Mouse (Mus musculus): ENCODE results near the gene Prkag3. TPM values are rescaled to one million over a fixed set of nuclear protein-coding genes. Genes with fewer than 3 reads are reported as not detected.

Gene Prkag3
- 4.5 and 6.4 TPM in 2 replicates for polyA plus RNA-seq (2014; fragmentation: Nextera tagmentation; extraction: Ambion mirVana)

- Histone ChIP-seq H3K9ac (ENCODE audit: low read depth, low read length) (peak within 1 kb of the TSS; percentile 42; the same call in 1 of the 2 replicates), H3K27ac (replicated peaks; ENCODE audit: low read depth, low read length) (no peak within 1 kb of the TSS), H3K4me2 (ENCODE audit: low read depth, low read length) (peak within 1 kb of the TSS; percentile 52), H3K4me1 (ENCODE audit: control insufficient read depth, insufficient read depth, low read length) (peaks cover 10% of the 10 kb centered on the region), H3K36me3 (ENCODE audit: control insufficient read depth, insufficient read depth, low read length) (no peaks in the 10 kb centered on the region), H3K27me3 (replicated peaks; ENCODE audit: control insufficient read depth, insufficient read depth, low read length) (no peaks in the 10 kb centered on the region), H3K9me3 (ENCODE audit: control insufficient read depth, low read length) (no peaks in the 10 kb centered on the region), H3K4me3 (ENCODE audit: low read depth, low read length) (peak within 1 kb of the TSS; percentile 28)
- peak; percentile 88 for ATAC-seq (ENCODE audit: low read depth)
- peak; percentile 78 for DNase-seq (ENCODE audit: low spot score)
- 9% methylated on average over 30 of the region's 30 CpGs for WGBS
Measured at GRCm38 (mm10) chr1:74748643-74749271, at the start of gene Prkag3. Gene Prkag3 (minus strand): TSS chr1:74749221.

GRCm38 (mm10) chr1:74797459-74797858 lies 48.4 kb upstream of the Prkag3 start:
- no peak overlapping the region for H3K4me3 ChIP-seq (ENCODE audit: low read depth, low read length)
- peak; percentile 87 for DNase-seq (ENCODE audit: low spot score)
- no peak overlapping the region for H3K9ac ChIP-seq (ENCODE audit: low read depth, low read length)
- 11% methylated on average over 5 of the region's 5 CpGs for WGBS
- H3K9me3 ChIP-seq (ENCODE audit: control insufficient read depth, low read length) = no peaks in the 10 kb centered on the region
- no peaks in the 10 kb centered on the region for H3K36me3 ChIP-seq (ENCODE audit: control insufficient read depth, insufficient read depth, low read length)
- no peak overlapping the region for H3K27ac ChIP-seq (replicated peaks; ENCODE audit: low read depth, low read length)
- no peak overlapping the region for H3K4me2 ChIP-seq (ENCODE audit: low read depth, low read length)
- ATAC-seq (ENCODE audit: low read depth) = peak; percentile 55; the same call in 1 of the 2 replicates
- peaks cover 87% of the 10 kb centered on the region for H3K27me3 ChIP-seq (replicated peaks; ENCODE audit: control insufficient read depth, insufficient read depth, low read length)
- H3K4me1 ChIP-seq (ENCODE audit: control insufficient read depth, insufficient read depth, low read length) = peaks cover 32% of the 10 kb centered on the region

DNA sequence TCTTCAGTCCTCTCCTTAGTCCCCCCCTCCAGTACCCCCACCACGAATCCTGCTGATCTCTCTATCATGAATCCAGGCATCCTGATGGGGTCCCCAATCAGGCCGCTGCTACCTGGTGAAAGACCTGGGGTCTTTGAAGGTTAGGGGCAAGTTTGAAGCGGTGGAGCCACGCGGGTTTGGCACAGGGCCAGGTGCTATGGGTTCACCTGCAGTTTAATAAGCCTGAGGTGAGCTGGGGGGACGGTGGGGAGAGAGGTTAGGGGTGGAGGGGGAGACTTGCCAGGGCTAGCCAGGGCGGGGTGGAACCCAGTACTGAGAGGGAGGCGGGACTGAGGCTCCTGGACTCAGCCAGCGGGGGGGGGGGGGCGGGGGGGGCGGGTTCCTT lies 46.1 kb upstream of the Prkag3 start:
- no peaks in the 10 kb centered on the region for H3K9me3 ChIP-seq (ENCODE audit: control insufficient read depth, low read length)
- peaks cover 88% of the 10 kb centered on the region for H3K27me3 ChIP-seq (replicated peaks; ENCODE audit: control insufficient read depth, insufficient read depth, low read length)
- peak overlapping the region; percentile 1; the same call in 1 of the 2 replicates for H3K27ac ChIP-seq (replicated peaks; ENCODE audit: low read depth, low read length)
- 6% methylated on average over 7 of the region's 11 CpGs for WGBS
- H3K4me3 ChIP-seq (ENCODE audit: low read depth, low read length) = peak overlapping the region; percentile 31
- DNase-seq (ENCODE audit: low spot score) (no peak), ATAC-seq (ENCODE audit: low read depth) (no peak)
- H3K4me2 ChIP-seq (ENCODE audit: low read depth, low read length) = peak overlapping the region; percentile 54
- H3K9ac ChIP-seq (ENCODE audit: low read depth, low read length) = 0 out of 2 replicates have a peak overlapping the region, but pooled peaks have one; percentile 37
- H3K4me1 ChIP-seq (ENCODE audit: control insufficient read depth, insufficient read depth, low read length) = peaks cover 37% of the 10 kb centered on the region
- no peaks in the 10 kb centered on the region for H3K36me3 ChIP-seq (ENCODE audit: control insufficient read depth, insufficient read depth, low read length)

GRCm38 (mm10) chr1:74794487-74795144 lies 45.6 kb upstream of the Prkag3 start:
- Histone ChIP-seq H3K27me3 (replicated peaks; ENCODE audit: control insufficient read depth, insufficient read depth, low read length) (peaks cover 88% of the 10 kb centered on the region), H3K27ac (replicated peaks; ENCODE audit: low read depth, low read length) (peak overlapping the region; percentile 1; the same call in 1 of the 2 replicates), H3K36me3 (ENCODE audit: control insufficient read depth, insufficient read depth, low read length) (no peaks in the 10 kb centered on the region), H3K9me3 (ENCODE audit: control insufficient read depth, low read length) (no peaks in the 10 kb centered on the region), H3K4me2 (ENCODE audit: low read depth, low read length) (peak overlapping the region; percentile 54), H3K4me1 (ENCODE audit: control insufficient read depth, insufficient read depth, low read length) (peaks cover 42% of the 10 kb centered on the region), H3K9ac (ENCODE audit: low read depth, low read length) (peak overlapping the region; percentile 37; the same call in 1 of the 2 replicates), H3K4me3 (ENCODE audit: low read depth, low read length) (peak overlapping the region; percentile 31)
- DNase-seq (ENCODE audit: low spot score) = peak; percentile 80
- WGBS = 1% methylated on average over 29 of the region's 38 CpGs
- peak; percentile 60 for ATAC-seq (ENCODE audit: low read depth)

DNA sequence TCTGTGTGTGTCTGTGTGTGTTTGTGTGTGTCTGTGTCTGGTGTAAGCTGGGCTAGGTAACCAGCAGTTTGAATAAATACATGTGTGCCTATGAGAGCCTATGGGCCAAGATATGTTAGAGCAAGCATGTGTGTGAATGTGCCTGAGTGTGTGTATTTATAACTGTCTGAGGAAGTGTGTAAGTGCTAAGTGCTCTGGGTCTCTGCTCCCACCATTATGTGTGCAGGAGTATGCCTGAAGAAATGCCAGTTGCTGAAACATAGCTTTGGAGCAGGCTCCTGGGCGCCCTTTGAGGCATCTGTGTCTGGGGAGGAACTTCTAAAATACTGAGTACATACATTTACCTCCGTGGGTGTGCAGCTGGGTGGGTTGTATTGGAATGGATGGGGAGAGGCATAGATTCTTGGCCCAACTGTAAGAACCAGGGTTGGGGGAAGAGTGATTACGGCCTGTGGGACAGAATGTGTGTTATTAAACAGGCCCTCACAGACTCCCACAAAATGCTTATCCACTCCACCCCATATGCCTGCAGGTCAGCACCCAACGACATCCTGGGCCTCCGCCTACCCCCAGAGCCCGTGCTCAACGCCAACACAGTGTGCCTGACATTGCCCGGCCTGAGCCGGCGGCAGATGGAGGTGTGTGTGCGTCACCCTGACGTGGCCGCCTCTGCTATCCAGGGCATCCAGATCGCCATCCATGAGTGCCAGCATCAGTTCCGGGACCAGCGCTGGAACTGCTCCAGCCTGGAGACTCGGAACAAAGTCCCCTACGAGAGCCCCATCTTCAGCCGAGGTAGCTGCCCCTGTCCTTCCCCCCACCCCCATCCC lies 44.0 kb upstream of the Prkag3 start:
- no peaks in the 10 kb centered on the region for H3K9me3 ChIP-seq (ENCODE audit: control insufficient read depth, low read length)
- H3K4me2 ChIP-seq (ENCODE audit: low read depth, low read length) = peak overlapping the region; percentile 63
- H3K27ac ChIP-seq (replicated peaks; ENCODE audit: low read depth, low read length) = no peak overlapping the region
- WGBS = 21% methylated on average over 16 of the region's 19 CpGs
- H3K4me1 ChIP-seq (ENCODE audit: control insufficient read depth, insufficient read depth, low read length) = peaks cover 53% of the 10 kb centered on the region
- H3K27me3 ChIP-seq (replicated peaks; ENCODE audit: control insufficient read depth, insufficient read depth, low read length) = peaks cover 83% of the 10 kb centered on the region
- no peak overlapping the region for H3K9ac ChIP-seq (ENCODE audit: low read depth, low read length)
- H3K36me3 ChIP-seq (ENCODE audit: control insufficient read depth, insufficient read depth, low read length) = no peaks in the 10 kb centered on the region
- ATAC-seq (ENCODE audit: low read depth) (no peak), DNase-seq (ENCODE audit: low spot score) (no peak)
- H3K4me3 ChIP-seq (ENCODE audit: low read depth, low read length) = no peak overlapping the region

DNA sequence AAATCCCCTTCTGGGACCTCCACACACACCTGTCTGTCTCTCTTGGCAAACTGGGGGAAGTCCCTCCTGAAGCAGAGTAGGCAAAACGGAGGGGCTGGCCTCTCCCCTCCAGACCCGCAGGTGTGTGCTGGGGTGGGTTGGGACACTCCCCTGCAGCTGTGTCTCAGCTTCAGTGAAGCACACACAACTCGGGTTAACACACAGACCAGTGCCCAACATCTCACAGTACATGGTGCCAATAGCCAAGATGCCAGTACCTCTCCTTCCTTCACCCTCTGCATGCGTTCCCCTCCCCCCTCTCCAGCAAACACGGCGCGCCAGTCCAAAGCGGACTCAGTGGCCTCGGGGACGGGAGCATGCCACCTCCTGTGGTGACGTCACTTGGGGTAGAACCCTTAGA lies 42.2 kb upstream of the Prkag3 start, which contains the start of gene Wnt10a:
Gene Wnt10a (plus strand): TSS at position 268 of the 400 bp plus-strand sequence.
- 1% methylated on average over 9 of the region's 11 CpGs for WGBS
- peaks cover 46% of the 10 kb centered on the region for H3K4me1 ChIP-seq (ENCODE audit: control insufficient read depth, insufficient read depth, low read length)
- ATAC-seq (ENCODE audit: low read depth) (no peak), DNase-seq (ENCODE audit: low spot score) (no peak)
- H3K4me3 ChIP-seq (ENCODE audit: low read depth, low read length) = peak within 1 kb of the TSS; percentile 34
- peak within 1 kb of the TSS; percentile 54 for H3K9ac ChIP-seq (ENCODE audit: low read depth, low read length)
- no peaks in the 10 kb centered on the region for H3K36me3 ChIP-seq (ENCODE audit: control insufficient read depth, insufficient read depth, low read length)
- peak within 1 kb of the TSS; percentile 63 for H3K4me2 ChIP-seq (ENCODE audit: low read depth, low read length)
- peaks cover 92% of the 10 kb centered on the region for H3K27me3 ChIP-seq (replicated peaks; ENCODE audit: control insufficient read depth, insufficient read depth, low read length)
- no peak within 1 kb of the TSS for H3K27ac ChIP-seq (replicated peaks; ENCODE audit: low read depth, low read length)
- H3K9me3 ChIP-seq (ENCODE audit: control insufficient read depth, low read length) = no peaks in the 10 kb centered on the region

DNA sequence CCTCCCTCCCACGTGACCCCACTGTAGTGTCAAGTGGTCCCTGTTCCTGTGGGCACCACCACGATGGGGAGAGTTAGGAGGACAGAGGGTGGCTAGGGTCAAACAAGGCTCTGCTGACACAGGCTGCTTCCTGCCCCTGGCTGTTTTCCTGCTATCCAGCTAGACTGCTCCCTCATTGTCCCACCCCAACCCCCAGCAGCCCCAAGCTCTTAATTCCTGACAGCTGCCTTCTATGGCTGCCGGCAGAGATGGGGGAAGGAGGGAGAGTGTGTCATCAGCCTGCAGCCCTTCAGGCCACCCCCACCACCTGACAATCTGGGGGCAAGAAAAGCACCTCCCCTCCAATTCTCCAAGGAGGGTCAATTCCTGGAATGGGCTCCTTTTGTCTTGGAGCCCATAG lies 41.1 kb upstream of the Prkag3 start:
- Histone ChIP-seq H3K9ac (ENCODE audit: low read depth, low read length) (no peak overlapping the region), H3K27ac (replicated peaks; ENCODE audit: low read depth, low read length) (no peak overlapping the region), H3K9me3 (ENCODE audit: control insufficient read depth, low read length) (no peaks in the 10 kb centered on the region), H3K4me2 (ENCODE audit: low read depth, low read length) (no peak overlapping the region), H3K4me3 (ENCODE audit: low read depth, low read length) (no peak overlapping the region), H3K4me1 (ENCODE audit: control insufficient read depth, insufficient read depth, low read length) (peaks cover 42% of the 10 kb centered on the region), H3K36me3 (ENCODE audit: control insufficient read depth, insufficient read depth, low read length) (no peaks in the 10 kb centered on the region), H3K27me3 (replicated peaks; ENCODE audit: control insufficient read depth, insufficient read depth, low read length) (peaks cover 90% of the 10 kb centered on the region)
- DNase-seq (ENCODE audit: low spot score) (no peak), ATAC-seq (ENCODE audit: low read depth) (0 out of 2 replicates have a peak, but pooled peaks have one; percentile 17)
- WGBS = 11% methylated on average over 3 of the region's 3 CpGs

GRCm38 (mm10) chr1:74788603-74789176 lies 39.7 kb upstream of the Prkag3 start:
- H3K4me3 ChIP-seq (ENCODE audit: low read depth, low read length) = no peak overlapping the region
- DNase-seq (ENCODE audit: low spot score) = no peak
- 9% methylated on average over 6 of the region's 6 CpGs for WGBS
- no peak for ATAC-seq (ENCODE audit: low read depth)
- no peaks in the 10 kb centered on the region for H3K36me3 ChIP-seq (ENCODE audit: control insufficient read depth, insufficient read depth, low read length)
- H3K9ac ChIP-seq (ENCODE audit: low read depth, low read length) = no peak overlapping the region
- H3K4me2 ChIP-seq (ENCODE audit: low read depth, low read length) = no peak overlapping the region
- H3K4me1 ChIP-seq (ENCODE audit: control insufficient read depth, insufficient read depth, low read length) = peaks cover 33% of the 10 kb centered on the region
- no peaks in the 10 kb centered on the region for H3K9me3 ChIP-seq (ENCODE audit: control insufficient read depth, low read length)
- peaks cover 90% of the 10 kb centered on the region for H3K27me3 ChIP-seq (replicated peaks; ENCODE audit: control insufficient read depth, insufficient read depth, low read length)
- H3K27ac ChIP-seq (replicated peaks; ENCODE audit: low read depth, low read length) = no peak overlapping the region

Measured in embryonic facial prominence, embryonic 14.5 days (tissue).